Mouse (Mus musculus): ENCODE data around the gene Bcl2l11.
A peak's percentile ranks its signal among the peaks of the same experiment; 100 is the strongest.

The Bcl2l11 gene

DNA sequence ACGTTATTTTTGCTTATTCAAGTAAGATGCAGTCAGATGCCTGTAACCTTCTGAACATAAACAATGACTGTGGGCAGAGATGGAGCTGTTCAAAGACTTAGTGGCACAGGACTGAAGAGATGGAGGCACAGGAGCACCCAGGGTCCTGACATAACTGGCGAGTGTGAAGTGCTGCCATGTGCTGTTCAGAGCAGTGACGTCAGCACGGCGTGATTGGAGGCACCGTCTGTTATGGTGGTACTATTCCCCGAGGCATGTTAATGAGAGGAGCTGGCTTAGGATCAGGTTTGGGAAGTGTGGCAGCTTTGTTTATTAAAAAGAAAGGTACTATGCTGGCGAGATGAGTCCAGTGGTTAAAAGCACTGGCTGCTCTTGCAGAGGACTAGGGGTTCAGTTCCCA lies 13.1 kb downstream of the Bcl2l11 start:
- no peak for DNase-seq (ENCODE audit: low read depth, low spot score)

GRCm38 (mm10) chr2:128139781-128140180 lies 13.9 kb downstream of the Bcl2l11 start:
- no peak for DNase-seq (ENCODE audit: low read depth, low spot score)

DNA sequence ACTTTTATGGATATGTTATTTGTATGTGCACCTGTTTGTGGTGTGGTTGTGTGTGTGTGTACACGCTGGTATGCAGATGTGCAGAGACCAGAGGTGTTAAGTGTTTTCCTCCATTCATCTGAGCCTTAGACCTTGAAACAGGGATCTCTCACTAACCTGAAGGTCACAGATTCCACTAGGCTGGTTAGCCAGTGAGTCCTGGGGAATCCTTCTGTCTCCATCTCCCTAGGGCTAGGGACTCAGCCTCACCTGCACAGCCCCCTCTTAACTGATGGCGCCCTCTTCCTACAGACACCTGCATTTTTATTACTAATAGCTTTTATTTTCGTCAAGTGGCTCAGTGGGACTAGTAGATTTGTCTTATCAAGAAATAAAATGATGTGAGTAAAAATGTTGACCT lies 14.3 kb downstream of the Bcl2l11 start:
- no peak for DNase-seq (ENCODE audit: low read depth, low spot score)

DNA sequence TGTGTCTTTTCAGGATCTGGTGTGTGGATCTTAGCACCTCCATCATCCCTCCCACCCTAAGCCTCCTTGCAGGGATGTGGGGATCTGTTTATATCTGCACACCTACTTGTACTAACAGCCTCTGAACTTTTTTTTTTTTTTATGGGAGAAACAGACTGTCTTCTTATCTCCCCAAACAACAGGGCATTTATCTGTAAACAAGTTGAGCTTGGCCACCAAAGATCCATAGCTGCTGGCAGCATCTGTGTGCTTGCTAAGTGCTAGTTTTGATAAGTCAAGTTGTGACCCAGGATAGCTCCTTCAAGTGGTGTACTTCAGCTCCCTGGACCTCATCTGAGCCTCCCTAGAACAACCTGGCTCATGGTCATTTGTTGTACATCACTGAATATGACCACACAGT lies 18.2 kb downstream of the Bcl2l11 start:
- DNase-seq (ENCODE audit: low read depth, low spot score), result no peak

DNA sequence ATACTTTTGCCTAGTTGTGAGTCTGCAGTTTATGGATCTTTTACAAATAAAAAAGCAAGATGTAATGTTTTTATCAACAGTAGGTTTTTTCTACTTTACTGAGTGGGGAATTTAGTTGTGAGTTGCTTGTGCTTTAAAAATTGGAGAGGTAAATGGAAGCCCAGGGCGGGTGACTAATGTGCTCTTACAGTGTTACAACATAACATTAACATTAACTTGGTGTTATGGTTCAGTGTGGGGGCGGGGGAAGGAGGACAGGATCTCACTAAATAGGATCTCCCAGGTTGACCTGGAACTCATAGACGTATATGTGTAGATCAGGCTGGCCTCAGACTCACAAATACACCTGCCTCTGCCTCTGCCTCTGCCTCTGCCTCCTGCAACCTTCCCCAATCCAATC lies 19.6 kb downstream of the Bcl2l11 start:
- DNase-seq (ENCODE audit: low read depth, low spot score), result no peak

DNA sequence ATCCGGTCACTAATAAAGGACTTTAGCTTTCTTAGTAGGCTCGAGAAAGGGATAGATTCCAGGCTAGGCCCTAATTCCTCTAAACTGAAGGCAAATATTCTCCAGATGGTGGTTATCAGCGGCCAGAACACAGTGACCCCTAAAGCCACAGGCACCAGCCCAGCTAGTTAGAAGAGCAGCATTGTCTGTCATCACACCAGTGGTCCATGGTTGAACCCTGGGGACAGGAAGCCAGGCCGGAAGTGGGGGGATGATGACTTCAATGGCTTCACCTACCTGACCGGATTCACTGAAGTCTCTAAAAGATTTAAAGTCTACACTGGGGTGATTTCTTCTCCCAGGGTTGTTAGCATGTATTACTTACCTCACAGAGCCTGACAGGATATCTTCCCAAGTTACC lies 23.8 kb downstream of the Bcl2l11 start:
- no peak for DNase-seq (ENCODE audit: low read depth, low spot score)

- DNase-seq (ENCODE audit: low read depth, low spot score), result peak; percentile 21
Observed at GRCm38 (mm10) chr2:128152211-128152610, 26.4 kb downstream of the Bcl2l11 start.

GRCm38 (mm10) chr2:128152845-128153550 lies 27.2 kb downstream of the Bcl2l11 start:
- peak; percentile 59 for DNase-seq (ENCODE audit: low read depth, low spot score)

DNA sequence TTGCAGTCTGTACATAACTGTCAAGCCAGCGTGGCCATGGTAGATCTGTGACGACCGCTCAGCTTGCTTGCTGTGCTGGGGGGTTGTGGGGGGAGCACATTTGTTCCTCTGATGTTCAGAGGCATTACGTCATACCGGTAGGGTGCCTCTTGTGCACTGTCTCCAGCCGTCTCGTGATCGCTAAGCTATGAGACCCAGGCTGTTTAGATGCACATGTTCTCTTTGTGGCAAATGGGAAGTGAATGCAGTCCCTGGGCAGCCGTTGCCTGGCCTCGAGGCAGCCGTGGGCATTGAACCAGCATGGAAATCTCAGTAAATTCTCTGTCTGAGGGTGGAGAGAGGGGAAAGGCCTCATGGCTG lies 27.7 kb downstream of the Bcl2l11 start:
- peak; percentile 67 for DNase-seq (ENCODE audit: low read depth, low spot score)

DNA sequence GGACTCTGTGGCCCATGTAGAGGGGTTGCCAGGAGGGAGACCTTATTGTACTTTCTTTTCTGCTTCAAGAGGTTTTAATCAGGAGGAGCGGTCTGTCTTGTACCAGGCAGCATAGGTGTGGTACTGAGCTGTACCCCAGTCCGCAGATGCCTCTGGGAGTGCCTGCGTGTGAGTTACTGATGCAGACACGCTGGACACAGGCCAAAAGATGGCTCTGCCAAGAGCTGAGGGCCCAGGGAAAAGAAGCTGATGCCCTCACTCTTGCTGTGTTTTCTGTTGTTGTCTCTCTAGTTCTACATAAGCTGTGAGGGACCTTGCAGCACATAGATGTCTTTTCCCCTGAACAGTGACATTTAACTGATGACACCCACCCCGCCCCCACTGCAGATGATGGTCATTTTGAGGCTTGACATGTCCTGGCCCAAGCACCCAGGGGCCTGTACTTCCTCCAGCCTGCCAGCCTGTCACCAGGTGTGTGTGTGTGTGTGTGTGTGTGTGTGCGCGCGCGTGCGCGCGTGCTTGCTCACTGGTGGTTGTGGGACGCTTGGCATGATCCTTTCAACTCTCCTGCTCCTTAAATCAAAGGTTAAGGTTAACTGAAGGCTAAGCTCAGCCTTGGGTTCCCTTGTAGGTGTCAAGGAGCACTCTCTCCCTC lies 29.7 kb downstream of the Bcl2l11 start:
- peak; percentile 17 for DNase-seq (ENCODE audit: low read depth, low spot score)

DNA sequence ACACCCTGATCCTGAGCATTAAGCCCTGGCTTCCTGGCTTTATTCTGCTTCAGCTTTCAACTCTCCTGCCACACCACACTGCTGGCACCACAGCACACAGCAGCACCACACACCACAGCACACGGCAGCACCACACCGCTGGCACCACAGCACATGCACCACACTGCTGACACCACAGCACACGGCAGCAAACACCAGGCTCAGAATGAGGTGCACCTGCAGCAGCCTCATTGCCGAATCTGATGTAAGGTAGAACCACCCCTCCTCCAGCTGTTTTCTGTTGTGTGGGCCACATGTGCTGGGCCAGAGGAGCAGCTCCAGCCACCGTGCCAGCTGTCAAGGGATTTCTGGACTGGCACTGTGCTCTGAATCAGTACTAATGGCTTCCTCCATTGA lies 30.2 kb downstream of the Bcl2l11 start:
- peak; percentile 16 for DNase-seq (ENCODE audit: low read depth, low spot score)

GRCm38 (mm10) chr2:128156557-128157412 lies 30.9 kb downstream of the Bcl2l11 start:
- DNase-seq (ENCODE audit: low read depth, low spot score), result peak; percentile 18

DNA sequence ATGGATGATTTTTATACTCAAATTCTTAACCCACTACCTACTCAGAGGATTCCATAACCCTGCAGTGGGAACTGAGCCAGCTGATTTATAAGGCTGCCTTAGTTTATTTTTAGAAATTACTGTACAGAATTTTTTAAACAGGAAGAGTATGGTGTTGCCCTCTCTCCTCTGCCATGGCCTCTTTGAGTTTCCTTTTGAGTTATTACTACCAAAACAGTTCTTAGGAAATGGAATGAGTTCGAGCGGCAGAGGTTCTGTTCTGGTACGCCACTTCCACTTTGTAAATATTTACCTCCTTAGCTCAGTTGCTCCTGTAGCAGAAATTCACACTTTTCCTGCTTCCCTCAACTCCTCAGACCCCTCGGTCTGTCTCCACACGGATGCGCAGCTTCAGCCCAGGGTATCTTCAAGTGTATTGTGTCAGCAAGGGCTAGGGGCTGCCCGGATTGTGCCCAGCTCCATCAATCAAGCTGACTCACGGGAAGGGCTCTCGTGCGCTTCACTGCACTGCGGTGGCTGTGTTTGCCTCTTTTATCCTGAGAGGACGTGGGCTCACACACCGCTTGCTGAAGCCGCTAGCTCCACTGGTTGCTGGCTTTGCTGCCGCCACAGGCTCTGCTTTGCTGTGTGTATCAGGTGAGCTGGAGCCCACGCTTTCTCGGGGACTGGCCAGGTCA lies 33.0 kb downstream of the Bcl2l11 start:
- DNase-seq (ENCODE audit: low read depth, low spot score), result peak; percentile 63

DNA sequence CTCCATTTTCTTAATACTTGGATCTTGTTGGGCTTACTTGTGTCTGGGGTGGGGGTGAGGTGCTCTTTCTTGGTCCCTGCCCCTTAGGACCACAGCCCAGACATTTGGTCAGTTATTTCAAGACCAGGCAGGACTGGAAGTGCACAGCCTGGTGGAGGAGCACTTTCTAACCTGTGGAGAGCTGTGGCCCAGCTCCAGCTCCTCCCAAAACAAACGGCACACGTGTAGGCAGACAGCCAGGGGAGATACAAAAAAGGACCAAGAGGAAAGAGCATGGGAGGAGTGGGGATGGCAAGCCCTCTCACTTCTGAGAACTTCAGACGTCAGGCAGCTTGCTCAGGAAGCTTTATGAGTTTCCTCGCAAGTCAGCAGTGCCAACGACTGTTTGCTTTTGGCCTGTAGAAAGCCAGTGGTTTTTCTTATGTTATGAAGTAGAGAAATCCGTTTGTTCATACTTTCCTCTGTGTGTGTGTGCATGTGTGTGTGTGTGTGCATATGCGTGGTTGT lies 33.8 kb downstream of the Bcl2l11 start:
- DNase-seq (ENCODE audit: low read depth, low spot score), result peak; percentile 56

GRCm38 (mm10) chr2:128163177-128163576 lies 37.3 kb downstream of the Bcl2l11 start:
- DNase-seq (ENCODE audit: low read depth, low spot score), result peak; percentile 22

DNA sequence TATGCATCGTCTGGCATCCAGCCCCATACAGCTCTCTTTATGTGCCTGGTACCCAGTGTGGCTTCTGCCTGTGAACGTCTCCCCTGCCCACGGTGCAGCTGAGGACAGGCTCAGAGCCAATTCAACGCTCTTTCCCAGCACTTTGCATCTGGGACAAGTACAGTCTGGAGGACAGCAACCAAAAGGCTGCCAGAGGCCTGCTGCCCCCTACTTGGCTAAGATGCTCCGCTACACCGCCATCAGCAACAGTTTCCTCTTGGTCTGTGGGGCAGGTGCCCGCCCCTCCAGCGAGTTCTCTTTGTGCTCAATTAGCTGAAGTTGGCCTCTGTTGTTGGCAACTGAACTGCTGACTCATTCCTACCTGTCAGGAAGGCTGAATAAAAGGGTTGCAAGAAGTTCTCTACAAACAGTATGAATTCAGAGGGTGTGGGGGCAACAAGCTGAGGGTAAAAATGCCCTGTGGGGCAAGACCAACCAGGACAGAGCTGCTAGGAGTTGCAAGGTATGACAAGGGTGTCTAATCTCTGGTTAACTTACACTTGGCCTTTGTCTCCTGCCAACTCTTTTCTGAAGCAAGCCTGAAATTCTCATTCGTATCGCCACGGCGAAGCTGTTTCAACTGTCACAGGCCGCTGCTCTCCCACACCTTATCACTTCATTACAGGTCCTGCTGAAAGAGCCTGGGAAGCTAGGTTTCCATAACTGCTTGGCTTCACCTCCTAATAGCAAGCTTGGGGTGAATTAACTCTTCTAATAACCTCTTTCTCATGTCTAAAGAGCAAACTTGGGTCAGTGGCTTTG lies 41.0 kb downstream of the Bcl2l11 start:
- DNase-seq (ENCODE audit: low read depth, low spot score), result no peak

GRCm38 (mm10) chr2:128167930-128168329 lies 42.1 kb downstream of the Bcl2l11 start:
- peak; percentile 42 for DNase-seq (ENCODE audit: low read depth, low spot score)

DNA sequence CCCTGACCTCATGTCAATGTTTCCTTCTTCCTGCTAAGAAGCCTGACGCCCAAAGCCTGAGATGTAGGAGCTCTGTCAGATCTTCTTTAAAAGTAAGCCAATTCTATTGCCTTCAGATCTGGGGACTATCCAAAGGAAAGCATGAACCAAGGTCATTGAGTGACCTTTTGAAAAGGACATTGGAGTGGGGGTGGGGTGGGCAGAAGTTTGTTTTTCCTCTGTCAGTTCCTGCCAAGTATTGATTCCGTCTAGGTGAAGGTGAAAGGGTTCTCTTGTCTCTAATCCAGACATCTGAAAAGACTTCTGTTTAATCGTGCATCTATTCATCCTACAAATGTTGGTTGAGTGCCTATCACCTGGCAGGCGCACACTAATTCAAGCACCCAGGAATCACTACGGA lies 43.6 kb downstream of the Bcl2l11 start:
- DNase-seq (ENCODE audit: low read depth, low spot score), result no peak

GRCm38 (mm10) chr2:128169972-128170371 lies 44.1 kb downstream of the Bcl2l11 start:
- DNase-seq (ENCODE audit: low read depth, low spot score), result no peak

GRCm38 (mm10) chr2:128170614-128171013 lies 44.8 kb downstream of the Bcl2l11 start:
- DNase-seq (ENCODE audit: low read depth, low spot score), result no peak

- DNase-seq (ENCODE audit: low read depth, low spot score), result no peak
Observed at GRCm38 (mm10) chr2:128172266-128172665, 46.4 kb downstream of the Bcl2l11 start.
